Mouse (Mus musculus) kidney, embryonic 15.5 days (tissue): ENCODE results near the gene Inca1. TPM values are rescaled to one million over a fixed set of nuclear protein-coding genes. Genes with fewer than 3 reads are reported as not detected.
A peak's percentile ranks its signal among the peaks of the same experiment; 100 is the strongest.

Experiments
- ATAC-seq: fragments of 200-750 bp; cut with Nextera tagmentation; replicated peaks from 2 replicates; pipeline ENCODE4 v1.8.0; 2017; ENCODE audit warnings: moderate TSS enrichment; ENCODE audit not compliant: low FRiP score
- H3K27ac ChIP-seq: fragments of 300-500 bp; sonication (generic); 2 replicates; pipeline ENCODE4 v1.5.1; 2015; ENCODE audit warnings: mild to moderate bottlenecking, inconsistent platforms
- H3K27me3 ChIP-seq: fragments of 300-500 bp; sonication (generic); 2 replicates; pipeline ENCODE4 v1.6.1; 2015; ENCODE audit warnings: inconsistent platforms
- H3K36me3 ChIP-seq: fragments of 300-500 bp; sonication (generic); 2 replicates; pipeline ENCODE4 v1.6.1; 2015; ENCODE audit warnings: inconsistent platforms
- H3K4me1 ChIP-seq: fragments of 300-500 bp; sonication (generic); 2 replicates; pipeline ENCODE4 v1.6.1; 2015; ENCODE audit warnings: inconsistent platforms
- H3K4me2 ChIP-seq: fragments of 300-500 bp; sonication (generic); 2 replicates; pipeline ENCODE4 v1.6.1; 2015; ENCODE audit warnings: moderate library complexity, mild to moderate bottlenecking, inconsistent platforms
- H3K4me3 ChIP-seq: fragments of 300-500 bp; sonication (generic); replicated peaks from 2 replicates; pipeline ENCODE4 v1.5.1; 2015; ENCODE audit warnings: mild to moderate bottlenecking, inconsistent platforms
- H3K9ac ChIP-seq: fragments of 300-500 bp; sonication (generic); 2 replicates; pipeline ENCODE4 v1.6.1; 2015; ENCODE audit warnings: mild to moderate bottlenecking, inconsistent platforms
- H3K9me3 ChIP-seq: fragments of 300-500 bp; sonication (generic); replicated peaks from 2 replicates; pipeline ENCODE4 v1.6.1; 2016; ENCODE audit warnings: inconsistent platforms
- WGBS: fragments of 180-500 bp; shearing (Covaris S2); methylation state at CpG from one replicate; pipeline ENCODE4 v1.1.7; 2015; ENCODE audit warnings: mixed read lengths; 5-methylcytosine and 5-hydroxymethylcytosine counted together
- polyA plus RNA-seq: library from polyadenylated mRNA; unstranded; fragments of >200 nt; fragmentation: Nextera tagmentation; extraction: Ambion mirVana; gene quantifications from 2 replicates; pipeline ENCODE4 v1.2.1, GENCODE M21; 2015

Inca1 gene
- polyA plus RNA-seq, 1 experiment from 2014 or later, result 2.3 TPM

- ATAC-seq, result peak; percentile 17; the same call in 1 of the 2 replicates
- Histone ChIP-seq H3K9me3 (no peaks in the 10 kb centered on the region), H3K27ac (peak overlapping the region; percentile 99), H3K4me1 (peaks cover 64% of the 10 kb centered on the region), H3K36me3 (peaks cover 77% of the 10 kb centered on the region), H3K27me3 (no peaks in the 10 kb centered on the region), H3K4me2 (peak overlapping the region; percentile 96), H3K9ac (peak overlapping the region; percentile 87), H3K4me3 (peak overlapping the region; percentile 84)
- 3% methylated on average over 28 of the region's 28 CpGs for WGBS
These were observed 52.1 kb downstream of the Inca1 start for GRCm38 (mm10) chr11:70647716-70648420.

GRCm38 (mm10) chr11:70646691-70647650, 53.0 kb downstream of the Inca1 start, which contains the start of the genes Rnf167 and Slc25a11:
Gene Rnf167 (plus strand): TSS chr11:70647235.
Gene Slc25a11 (minus strand): TSS chr11:70647479.
- Histone ChIP-seq H3K4me2 (peak within 1 kb of the TSS; percentile 96), H3K4me3 (peak within 1 kb of the TSS; percentile 84), H3K27me3 (no peaks in the 10 kb centered on the region), H3K9ac (peak within 1 kb of the TSS; percentile 87), H3K9me3 (no peaks in the 10 kb centered on the region), H3K36me3 (peaks cover 72% of the 10 kb centered on the region), H3K27ac (peak within 1 kb of the TSS; percentile 99), H3K4me1 (peaks cover 55% of the 10 kb centered on the region)
- ATAC-seq, result peak; percentile 92
- under 1% methylated on average over 63 of the region's 63 CpGs for WGBS

GRCm38 (mm10) chr11:70646259-70646555, 53.7 kb downstream of the Inca1 start:
- 10% methylated on average over 3 of the region's 3 CpGs for WGBS
- peak overlapping the region; percentile 82 for H3K4me2 ChIP-seq
- no peaks in the 10 kb centered on the region for H3K9me3 ChIP-seq
- H3K27me3 ChIP-seq, result no peaks in the 10 kb centered on the region
- peaks cover 64% of the 10 kb centered on the region for H3K36me3 ChIP-seq
- H3K9ac ChIP-seq, result peak overlapping the region; percentile 76
- peaks cover 48% of the 10 kb centered on the region for H3K4me1 ChIP-seq
- ATAC-seq, result no peak
- peak overlapping the region; percentile 93 for H3K27ac ChIP-seq
- peak overlapping the region; percentile 84 for H3K4me3 ChIP-seq

DNA sequence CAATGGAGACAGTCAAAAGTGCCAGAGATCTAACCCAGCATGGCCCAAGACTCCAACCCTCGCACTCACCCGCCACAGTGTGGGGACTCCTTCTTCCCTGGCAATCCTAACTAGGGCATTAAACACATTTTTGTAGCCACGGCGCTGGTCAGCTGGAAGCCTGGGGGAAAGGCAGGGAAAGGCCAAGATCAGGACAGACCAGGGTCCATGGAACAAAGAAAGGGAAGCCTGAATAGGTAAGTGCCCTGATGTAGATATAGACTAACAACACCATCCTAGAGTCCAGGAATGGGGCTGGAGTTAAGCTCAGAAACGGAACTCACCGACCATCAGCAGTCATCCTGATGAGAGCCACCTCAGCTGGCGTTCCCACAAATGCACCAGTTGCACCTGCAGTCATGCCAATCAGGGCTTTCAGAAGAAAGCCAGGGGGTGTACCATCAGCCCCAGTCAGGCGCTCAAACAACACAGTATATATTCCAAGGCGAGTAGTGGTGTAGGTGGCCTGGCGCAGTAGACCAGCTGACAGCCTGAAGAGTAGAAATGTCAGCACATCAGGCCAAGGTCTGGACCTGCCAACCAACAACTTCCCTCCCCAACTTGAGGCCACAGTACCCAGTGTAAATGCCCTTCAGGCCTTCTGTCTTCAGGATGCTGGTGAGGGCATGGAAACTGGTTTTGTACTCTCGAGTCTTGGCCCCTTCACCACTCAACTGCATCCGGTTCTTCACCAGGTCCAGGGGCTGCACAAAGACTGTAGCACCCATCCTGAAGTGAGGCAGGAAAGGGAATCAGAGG, 54.3 kb downstream of the Inca1 start:
- peak overlapping the region; percentile 82 for H3K4me2 ChIP-seq
- peaks cover 59% of the 10 kb centered on the region for H3K36me3 ChIP-seq
- ATAC-seq, result no peak
- H3K27ac ChIP-seq, result peak overlapping the region; percentile 93
- peak overlapping the region; percentile 76 for H3K9ac ChIP-seq
- 86% methylated on average over 12 of the region's 12 CpGs for WGBS
- H3K27me3 ChIP-seq, result no peaks in the 10 kb centered on the region
- H3K9me3 ChIP-seq, result no peaks in the 10 kb centered on the region
- peaks cover 42% of the 10 kb centered on the region for H3K4me1 ChIP-seq
- peak overlapping the region; percentile 84 for H3K4me3 ChIP-seq

- 95% methylated on average over 8 of the region's 8 CpGs for WGBS
- H3K27me3 ChIP-seq, result no peaks in the 10 kb centered on the region
- no peak overlapping the region for H3K9ac ChIP-seq
- no peaks in the 10 kb centered on the region for H3K9me3 ChIP-seq
- no peak overlapping the region for H3K27ac ChIP-seq
- ATAC-seq, result no peak
- peaks cover 34% of the 10 kb centered on the region for H3K4me1 ChIP-seq
- no peak overlapping the region for H3K4me2 ChIP-seq
- peaks cover 49% of the 10 kb centered on the region for H3K36me3 ChIP-seq
- H3K4me3 ChIP-seq, result no peak overlapping the region
These were observed 55.3 kb downstream of the Inca1 start for GRCm38 (mm10) chr11:70644564-70645103.

DNA sequence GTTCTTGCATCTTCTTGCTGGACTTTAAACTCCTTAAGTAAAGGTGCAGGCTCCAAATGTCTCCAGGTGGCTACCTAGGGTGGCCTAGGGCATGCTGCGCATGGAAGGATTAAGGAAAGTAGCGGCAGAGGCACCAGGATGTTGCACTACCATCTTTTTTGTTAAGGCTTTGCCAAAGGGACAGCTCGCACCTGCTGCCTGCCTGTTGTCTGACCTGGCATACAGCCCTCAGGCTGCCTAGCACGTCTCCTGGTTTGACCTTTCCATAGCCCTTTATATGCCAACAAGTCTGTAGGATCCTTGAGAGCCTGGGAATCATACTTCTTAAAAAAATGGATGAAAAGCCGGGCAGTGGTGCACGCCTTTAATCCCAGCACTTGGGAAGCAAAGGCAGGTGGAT, 56.9 kb downstream of the Inca1 start:
- H3K27ac ChIP-seq, result no peak overlapping the region
- no peak for ATAC-seq
- H3K9me3 ChIP-seq, result no peaks in the 10 kb centered on the region
- peaks cover 34% of the 10 kb centered on the region for H3K36me3 ChIP-seq
- peaks cover 18% of the 10 kb centered on the region for H3K4me1 ChIP-seq
- no peak overlapping the region for H3K9ac ChIP-seq
- WGBS, result 94% methylated on average over 6 of the region's 6 CpGs
- no peak overlapping the region for H3K4me3 ChIP-seq
- no peak overlapping the region for H3K4me2 ChIP-seq
- H3K27me3 ChIP-seq, result no peaks in the 10 kb centered on the region

GRCm38 (mm10) chr11:70641241-70641640, 58.7 kb downstream of the Inca1 start:
- no peak for ATAC-seq
- Histone ChIP-seq H3K4me2 (no peak overlapping the region), H3K27ac (no peak overlapping the region), H3K27me3 (no peaks in the 10 kb centered on the region), H3K9me3 (no peaks in the 10 kb centered on the region), H3K9ac (no peak overlapping the region), H3K4me1 (peaks cover 11% of the 10 kb centered on the region), H3K36me3 (peaks cover 34% of the 10 kb centered on the region), H3K4me3 (no peak overlapping the region)
- WGBS, result 86% methylated on average over 7 of the region's 7 CpGs

GRCm38 (mm10) chr11:70639976-70640375, 60.0 kb downstream of the Inca1 start:
- no peak for ATAC-seq
- WGBS, result 86% methylated on average over 8 of the region's 8 CpGs

DNA sequence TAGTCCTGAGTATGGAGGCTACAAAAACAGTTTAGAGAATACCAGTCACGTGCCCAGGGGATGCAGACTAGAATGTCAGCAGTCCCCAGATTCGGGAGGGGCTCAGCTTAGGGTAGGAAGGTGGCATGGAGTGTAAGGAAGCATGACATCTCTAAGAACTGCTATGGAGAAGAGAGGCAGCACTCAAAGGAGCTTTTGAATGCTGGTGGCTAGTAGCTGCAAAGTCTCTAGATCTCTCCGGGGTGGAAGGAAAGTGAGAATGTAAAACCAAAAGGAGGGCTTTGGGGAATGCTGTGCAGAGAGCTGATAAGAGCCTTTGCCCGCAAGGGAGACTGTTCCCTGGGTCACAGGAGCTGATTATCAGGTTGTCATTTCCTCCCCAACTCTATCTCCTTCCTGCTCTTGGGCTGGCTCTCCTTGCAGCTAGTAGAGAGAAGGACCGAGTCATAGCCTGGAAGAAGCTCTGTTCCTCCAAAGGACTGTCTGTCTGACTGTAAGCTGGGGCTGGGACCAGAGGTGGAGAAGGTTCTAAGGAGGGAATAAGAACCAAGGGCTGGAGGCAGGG, 61.2 kb downstream of the Inca1 start, which contains the start of gene Gp1ba:
TSS of gene Gp1ba (plus strand) at position 409 of the 565 bp plus-strand sequence.
- Histone ChIP-seq H3K4me1 (no peaks in the 10 kb centered on the region), H3K4me2 (no peak within 1 kb of the TSS), H3K36me3 (peaks cover 13% of the 10 kb centered on the region), H3K27me3 (no peaks in the 10 kb centered on the region), H3K9ac (no peak within 1 kb of the TSS), H3K9me3 (no peaks in the 10 kb centered on the region), H3K27ac (no peak within 1 kb of the TSS), H3K4me3 (no peak within 1 kb of the TSS)
- 51% methylated on average over 5 of the region's 5 CpGs for WGBS
- ATAC-seq, result no peak

More at GRCm38 (mm10) chr11:70639976-70640375, 60.0 kb downstream of the Inca1 start:
- Histone ChIP-seq H3K27me3 (no peaks in the 10 kb centered on the region), H3K27ac (no peak overlapping the region), H3K4me3 (no peak overlapping the region), H3K4me1 (no peaks in the 10 kb centered on the region), H3K9me3 (no peaks in the 10 kb centered on the region), H3K9ac (no peak overlapping the region), H3K36me3 (peaks cover 24% of the 10 kb centered on the region), H3K4me2 (no peak overlapping the region)
